Mouse (Mus musculus) hindbrain, embryonic 12.5 days (tissue): ENCODE measurements around the gene Slx1b. TPM values are rescaled to one million over a fixed set of nuclear protein-coding genes. Genes with fewer than 3 reads are reported as not detected.
"Not testable (repeated sequence)": the region's sequence is repeated elsewhere in the genome, so short reads cannot be mapped to it uniquely, and the experiment has no call there.

Source experiments
- ATAC-seq: fragments of 200-750 bp; cut with Nextera tagmentation; 2 replicates; pipeline ENCODE4 v1.8.0; 2017; ENCODE audit warnings: moderate TSS enrichment; ENCODE audit not compliant: low FRiP score
- H3K27ac ChIP-seq: fragments of 300-500 bp; sonication (generic); 2 replicates; pipeline ENCODE4 v1.5.1; 2016; ENCODE audit warnings: mild to moderate bottlenecking
- H3K27me3 ChIP-seq: fragments of 300-500 bp; sonication (generic); 2 replicates; pipeline ENCODE4 v1.6.1; 2016; ENCODE audit warnings: mild to moderate bottlenecking
- H3K36me3 ChIP-seq: fragments of 300-500 bp; sonication (generic); 2 replicates; pipeline ENCODE4 v1.6.1; 2016; ENCODE audit warnings: mild to moderate bottlenecking
- H3K4me1 ChIP-seq: fragments of 300-500 bp; sonication (generic); 2 replicates; pipeline ENCODE4 v1.6.1; 2016
- H3K4me2 ChIP-seq: fragments of 300-500 bp; sonication (generic); replicated peaks from 2 replicates; pipeline ENCODE4 v1.6.1; 2016; ENCODE audit warnings: mild to moderate bottlenecking
- H3K4me3 ChIP-seq: fragments of 300-500 bp; sonication (generic); 2 replicates; pipeline ENCODE4 v1.5.1; 2016; ENCODE audit warnings: mild to moderate bottlenecking
- H3K9ac ChIP-seq: fragments of 300-500 bp; sonication (generic); 2 replicates; pipeline ENCODE4 v1.6.1; 2016; ENCODE audit warnings: mild to moderate bottlenecking, moderate library complexity
- H3K9me3 ChIP-seq: fragments of 300-500 bp; sonication (generic); replicated peaks from 2 replicates; pipeline ENCODE4 v1.6.1; 2016; ENCODE audit warnings: mild to moderate bottlenecking
- WGBS: fragments of 180-500 bp; shearing (Covaris S2); methylation state at CpG from one replicate; pipeline ENCODE4 v1.1.7; 2016; 5-methylcytosine and 5-hydroxymethylcytosine counted together
- polyA plus RNA-seq: library from polyadenylated mRNA; unstranded; fragments of >200 nt; fragmentation: Nextera tagmentation; extraction: Ambion mirVana; gene quantifications from 2 replicates; pipeline ENCODE4 v1.2.1, GENCODE M21; 2016

Gene Slx1b
- polyA plus RNA-seq, 1 experiment from 2014 or later: 15.3 TPM

GRCm38 (mm10) chr7:126691676-126692075 is 3.9 kb downstream of the Slx1b start:
- H3K27me3 ChIP-seq: no peaks in the 10 kb centered on the region
- 79% methylated on average over 5 of the region's 5 CpGs for WGBS
- H3K9me3 ChIP-seq: no peaks in the 10 kb centered on the region
- H3K4me2 ChIP-seq: no peak overlapping the region
- H3K9ac ChIP-seq: no peak overlapping the region
- no peak for ATAC-seq
- H3K4me1 ChIP-seq: peaks cover 15% of the 10 kb centered on the region
- H3K27ac ChIP-seq: no peak overlapping the region
- peaks cover 26% of the 10 kb centered on the region for H3K36me3 ChIP-seq
- no peak overlapping the region for H3K4me3 ChIP-seq

GRCm38 (mm10) chr7:126690737-126691136 is 4.8 kb downstream of the Slx1b start:
- Histone ChIP-seq H3K27me3 (no peaks in the 10 kb centered on the region), H3K36me3 (peaks cover 26% of the 10 kb centered on the region), H3K4me2 (no peak overlapping the region), H3K9ac (no peak overlapping the region), H3K27ac (no peak overlapping the region), H3K4me3 (no peak overlapping the region), H3K9me3 (no peaks in the 10 kb centered on the region), H3K4me1 (peaks cover 11% of the 10 kb centered on the region)
- 88% methylated on average over 3 of the region's 3 CpGs for WGBS
- ATAC-seq: no peak

GRCm38 (mm10) chr7:126689021-126689420 is 6.6 kb downstream of the Slx1b start:
- no peak overlapping the region for H3K27ac ChIP-seq
- no peak overlapping the region for H3K9ac ChIP-seq
- no peaks in the 10 kb centered on the region for H3K9me3 ChIP-seq
- no peak for ATAC-seq
- H3K4me1 ChIP-seq: peaks cover 5% of the 10 kb centered on the region
- no peaks in the 10 kb centered on the region for H3K27me3 ChIP-seq
- WGBS: 83% methylated on average over 3 of the region's 3 CpGs
- no peak overlapping the region for H3K4me3 ChIP-seq
- H3K4me2 ChIP-seq: no peak overlapping the region
- H3K36me3 ChIP-seq: peaks cover 26% of the 10 kb centered on the region

- not testable (repeated sequence) for H3K4me3 ChIP-seq, H3K4me2 ChIP-seq, ATAC-seq, H3K27me3 ChIP-seq, H3K9me3 ChIP-seq, H3K9ac ChIP-seq, H3K4me1 ChIP-seq, H3K27ac ChIP-seq
- WGBS: 73% methylated on average over 4 of the region's 4 CpGs
- peaks cover 26% of the 10 kb centered on the region for H3K36me3 ChIP-seq
Measured at GRCm38 (mm10) chr7:126688156-126688555, 7.4 kb downstream of the Slx1b start.

- no peak overlapping the region for H3K27ac ChIP-seq
- H3K36me3 ChIP-seq: peaks cover 5% of the 10 kb centered on the region; the same call in 1 of the 2 replicates
- ATAC-seq: no peak
- no peak overlapping the region for H3K9ac ChIP-seq
- no peak overlapping the region for H3K4me3 ChIP-seq
- 95% methylated on average over 5 of the region's 5 CpGs for WGBS
- no peaks in the 10 kb centered on the region for H3K4me1 ChIP-seq
- H3K9me3 ChIP-seq: no peaks in the 10 kb centered on the region
- H3K27me3 ChIP-seq: no peaks in the 10 kb centered on the region
- H3K4me2 ChIP-seq: no peak overlapping the region
Measured at GRCm38 (mm10) chr7:126681221-126681620, 14.4 kb downstream of the Slx1b start.

- WGBS: 93% methylated on average over 5 of the region's 5 CpGs
- no peak for ATAC-seq
- no peaks in the 10 kb centered on the region for H3K27me3 ChIP-seq
- H3K9me3 ChIP-seq: no peaks in the 10 kb centered on the region
- peaks cover 10% of the 10 kb centered on the region; the same call in 1 of the 2 replicates for H3K36me3 ChIP-seq
- no peaks in the 10 kb centered on the region for H3K4me1 ChIP-seq
- H3K4me2 ChIP-seq: no peak overlapping the region
- no peak overlapping the region for H3K4me3 ChIP-seq
- H3K27ac ChIP-seq: no peak overlapping the region
- H3K9ac ChIP-seq: no peak overlapping the region
Measured at GRCm38 (mm10) chr7:126679683-126680082, 15.9 kb downstream of the Slx1b start.

- no peaks in the 10 kb centered on the region for H3K4me1 ChIP-seq
- H3K27ac ChIP-seq: no peak overlapping the region
- no peaks in the 10 kb centered on the region for H3K27me3 ChIP-seq
- no peaks in the 10 kb centered on the region for H3K9me3 ChIP-seq
- no peak for ATAC-seq
- no peak overlapping the region for H3K4me3 ChIP-seq
- 82% methylated on average over 8 of the region's 8 CpGs for WGBS
- no peak overlapping the region for H3K9ac ChIP-seq
- no peak overlapping the region for H3K4me2 ChIP-seq
- peaks cover 10% of the 10 kb centered on the region; the same call in 1 of the 2 replicates for H3K36me3 ChIP-seq
Measured at GRCm38 (mm10) chr7:126678545-126679341, 16.8 kb downstream of the Slx1b start.

- Histone ChIP-seq H3K9me3 (no peaks in the 10 kb centered on the region), H3K4me2 (no peak overlapping the region), H3K27me3 (no peaks in the 10 kb centered on the region), H3K4me1 (no peaks in the 10 kb centered on the region), H3K36me3 (peaks cover 28% of the 10 kb centered on the region), H3K27ac (no peak overlapping the region), H3K4me3 (no peak overlapping the region), H3K9ac (no peak overlapping the region)
- ATAC-seq: no peak
- 86% methylated on average over 4 of the region's 4 CpGs for WGBS
Measured at GRCm38 (mm10) chr7:126676631-126677220, 18.9 kb downstream of the Slx1b start.

- H3K9me3 ChIP-seq: no peaks in the 10 kb centered on the region
- H3K4me3 ChIP-seq: no peak within 1 kb of the TSS
- WGBS: 86% methylated on average over 1 of the region's 1 CpGs
- no peak for ATAC-seq
- H3K4me2 ChIP-seq: no peak within 1 kb of the TSS
- no peak within 1 kb of the TSS for H3K9ac ChIP-seq
- H3K27me3 ChIP-seq: no peaks in the 10 kb centered on the region
- no peak within 1 kb of the TSS for H3K27ac ChIP-seq
- peaks cover 33% of the 10 kb centered on the region for H3K36me3 ChIP-seq
- H3K4me1 ChIP-seq: no peaks in the 10 kb centered on the region
Measured at GRCm38 (mm10) chr7:126676207-126676606, 19.4 kb downstream of the Slx1b start, which contains the start of gene Sult1a1. Gene Sult1a1 (minus strand): TSS chr7:126676432.

- H3K27me3 ChIP-seq: no peaks in the 10 kb centered on the region
- ATAC-seq: no peak
- no peak overlapping the region for H3K9ac ChIP-seq
- no peak overlapping the region for H3K4me3 ChIP-seq
- no peaks in the 10 kb centered on the region for H3K9me3 ChIP-seq
- H3K4me1 ChIP-seq: no peaks in the 10 kb centered on the region
- WGBS: 93% methylated on average over 8 of the region's 8 CpGs
- no peak overlapping the region for H3K4me2 ChIP-seq
- H3K27ac ChIP-seq: no peak overlapping the region
- peaks cover 41% of the 10 kb centered on the region for H3K36me3 ChIP-seq
Measured at GRCm38 (mm10) chr7:126675104-126675503, 20.5 kb downstream of the Slx1b start.

- H3K36me3 ChIP-seq: peaks cover 42% of the 10 kb centered on the region
Measured at GRCm38 (mm10) chr7:126672111-126672510, 23.5 kb downstream of the Slx1b start.

GRCm38 (mm10) chr7:126670152-126670551 is 25.4 kb downstream of the Slx1b start:
- peaks cover 47% of the 10 kb centered on the region for H3K36me3 ChIP-seq
- 95% methylated on average over 3 of the region's 3 CpGs for WGBS

More at GRCm38 (mm10) chr7:126672111-126672510, 23.5 kb downstream of the Slx1b start:
- 93% methylated on average over 9 of the region's 9 CpGs for WGBS
- ATAC-seq: no peak
- Histone ChIP-seq H3K27ac (no peak overlapping the region), H3K4me3 (no peak overlapping the region), H3K27me3 (no peaks in the 10 kb centered on the region), H3K4me1 (no peaks in the 10 kb centered on the region), H3K9me3 (no peaks in the 10 kb centered on the region), H3K4me2 (no peak overlapping the region), H3K9ac (no peak overlapping the region)

More at GRCm38 (mm10) chr7:126670152-126670551, 25.4 kb downstream of the Slx1b start:
- Histone ChIP-seq H3K4me1 (no peaks in the 10 kb centered on the region), H3K9ac (no peak overlapping the region), H3K27ac (no peak overlapping the region), H3K9me3 (no peaks in the 10 kb centered on the region), H3K27me3 (no peaks in the 10 kb centered on the region), H3K4me2 (no peak overlapping the region), H3K4me3 (no peak overlapping the region)
- no peak for ATAC-seq
